Mouse (Mus musculus) heart, adult 2 months (tissue): ENCODE data around the gene Unc5a. TPM values are rescaled to one million over a fixed set of nuclear protein-coding genes. Genes with fewer than 3 reads are reported as not detected.
A peak's percentile ranks its signal among the peaks of the same experiment; 100 is the strongest.

Experiments
- DNase-seq, 2 experiments: peaks; one replicate each; pipeline ENCODE4 v3.0.0; 2021
- H3K27ac ChIP-seq: fragments of 200-600 bp; 2 replicates; pipeline ENCODE4 v1.8.1; 2022
- H3K27me3 ChIP-seq: fragments of 200-500 bp; 2 replicates; pipeline ENCODE4 v1.6.1; 2012; ENCODE audit warnings: mild to moderate bottlenecking, low read length, inconsistent platforms, mixed read lengths; ENCODE audit not compliant: control insufficient read depth, insufficient read depth
- H3K36me3 ChIP-seq: fragments of 200-500 bp; 2 replicates; pipeline ENCODE4 v1.6.1; 2012; ENCODE audit warnings: low read length, inconsistent platforms; ENCODE audit not compliant: control insufficient read depth, insufficient read depth
- H3K4me1 ChIP-seq: fragments of 200-500 bp; 2 replicates; pipeline ENCODE4 v1.6.1; 2011; ENCODE audit warnings: low read length; ENCODE audit not compliant: control insufficient read depth, insufficient read depth
- H3K4me3 ChIP-seq: fragments of 200-600 bp; 2 replicates; pipeline ENCODE4 v1.8.1; 2022
- H3K79me2 ChIP-seq: fragments of 200-500 bp; replicated peaks from 2 replicates; pipeline ENCODE4 v1.6.1; 2012; ENCODE audit warnings: mild to moderate bottlenecking, inconsistent platforms, low read length, moderate library complexity, mixed read lengths; ENCODE audit not compliant: control insufficient read depth, insufficient read depth
- H3K9ac ChIP-seq: fragments of 200-500 bp; 2 replicates; pipeline ENCODE4 v1.6.1; 2012; ENCODE audit warnings: low read depth, mild to moderate bottlenecking, control low read depth, inconsistent platforms, low read length, mixed read lengths
- CTCF ChIP-seq: fragments of 200-600 bp; IDR thresholded peaks from 2 replicates; pipeline ENCODE4 v1.8.1; 2022; ENCODE audit warnings: antibody characterized with exemption, mild to moderate bottlenecking, moderate library complexity
- EP300 ChIP-seq: fragments of 200-500 bp; IDR thresholded peaks from 2 replicates; pipeline ENCODE4 v1.6.1; 2011; ENCODE audit warnings: low read depth, low read length, control low read depth; ENCODE audit not compliant: insufficient read depth
- POLR2A ChIP-seq: fragments of 200-500 bp; IDR thresholded peaks from 2 replicates; pipeline ENCODE4 v1.6.1; 2011; ENCODE audit warnings: mild to moderate bottlenecking, low read depth, low read length, control low read depth; ENCODE audit not compliant: insufficient read depth
- WGBS: fragments of 180-500 bp; shearing (Covaris S2); methylation state at CpG from one replicate; pipeline ENCODE4 v1.1.7; 2018; 5-methylcytosine and 5-hydroxymethylcytosine counted together
- intact Hi-C: fragments of 180-260 bp; cut with DNase I; formaldehyde crosslinking; loops from one replicate; pipeline ENCODE4 v1.15.1; 2025
- polyA plus RNA-seq: library from polyadenylated mRNA; depleted of rRNA; stranded (reverse); fragments of >200 nt; gene quantifications from 2 replicates; pipeline ENCODE4 v1.2.3, GENCODE M21; 2012; rRNA removed
- total RNA-seq, 2 experiments: library from RNA; stranded (reverse); gene quantifications; 2 replicates each; pipeline ENCODE4 v1.2.3; 2021

Gene Unc5a
- total and polyA plus RNA-seq, 3 experiments, result 0.57 to 1.2 (median 0.73) TPM

DNA sequence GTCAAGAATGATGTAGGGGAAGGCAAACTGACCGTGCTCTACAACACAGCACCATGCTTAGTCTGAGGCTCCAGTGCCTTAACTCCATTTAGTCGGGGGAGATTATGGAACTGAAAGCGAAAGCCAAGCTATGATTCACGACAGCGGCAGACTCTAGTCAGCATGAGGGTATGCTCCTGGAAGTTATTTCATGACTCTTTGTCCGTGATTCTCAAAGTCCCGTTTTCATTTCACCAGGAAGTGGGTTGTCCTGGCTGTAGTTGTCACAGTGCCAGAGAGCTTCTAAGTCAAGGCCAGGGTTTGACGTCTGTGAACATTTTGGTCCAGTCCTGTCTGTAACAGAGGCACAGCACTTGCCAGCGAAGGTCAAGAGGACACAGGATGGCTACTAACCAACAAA, 73.5 kb downstream of the Unc5a start:
- no peak overlapping the region for H3K4me3 ChIP-seq
- no peaks in the 10 kb centered on the region for H3K36me3 ChIP-seq
- H3K27me3 ChIP-seq, result no peaks in the 10 kb centered on the region
- no peak overlapping the region for H3K9ac ChIP-seq
- intact Hi-C loops, result no loop called here
- no peaks in the 10 kb centered on the region for H3K79me2 ChIP-seq
- TF ChIP-seq POLR2A, result no peak
- TF ChIP-seq EP300, result no peak
- TF ChIP-seq CTCF, result no peak
- H3K27ac ChIP-seq, result no peak overlapping the region
- H3K4me1 ChIP-seq, result peaks cover 4% of the 10 kb centered on the region
- WGBS, result 32% methylated on average over 9 of the region's 9 CpGs
- DNase-seq, result peak; percentile 28 to 31

DNA sequence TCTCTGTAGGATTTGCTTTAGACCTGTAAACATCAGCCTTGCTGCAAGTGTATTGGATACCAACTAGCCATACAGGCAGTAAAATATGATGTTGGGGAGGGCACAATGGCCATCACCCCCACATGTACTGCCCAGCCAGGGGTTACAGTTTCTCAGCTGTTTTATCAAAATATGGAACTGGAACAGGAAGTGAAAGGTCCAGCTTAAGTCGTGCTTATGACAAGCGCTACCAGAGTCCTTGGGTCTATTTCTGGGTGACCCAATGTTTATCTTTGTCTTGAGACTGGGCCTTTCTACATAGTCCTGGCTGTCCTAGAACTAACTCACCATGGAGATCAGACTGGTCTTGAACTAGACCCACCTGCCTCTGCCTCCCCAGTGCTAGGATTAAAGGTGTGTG, 75.0 kb downstream of the Unc5a start:
- Histone ChIP-seq H3K4me1 (peaks cover 4% of the 10 kb centered on the region), H3K9ac (no peak overlapping the region), H3K27ac (no peak overlapping the region), H3K79me2 (no peaks in the 10 kb centered on the region), H3K36me3 (0 out of 2 replicates have a peak, but pooled peaks cover 3% of the 10 kb centered on the region), H3K27me3 (no peaks in the 10 kb centered on the region), H3K4me3 (no peak overlapping the region)
- intact Hi-C loops, result no loop called here
- DNase-seq, result no peak
- 69% methylated on average over 2 of the region's 2 CpGs for WGBS
- TF ChIP-seq EP300 (no peak), CTCF (no peak), POLR2A (no peak)

DNA sequence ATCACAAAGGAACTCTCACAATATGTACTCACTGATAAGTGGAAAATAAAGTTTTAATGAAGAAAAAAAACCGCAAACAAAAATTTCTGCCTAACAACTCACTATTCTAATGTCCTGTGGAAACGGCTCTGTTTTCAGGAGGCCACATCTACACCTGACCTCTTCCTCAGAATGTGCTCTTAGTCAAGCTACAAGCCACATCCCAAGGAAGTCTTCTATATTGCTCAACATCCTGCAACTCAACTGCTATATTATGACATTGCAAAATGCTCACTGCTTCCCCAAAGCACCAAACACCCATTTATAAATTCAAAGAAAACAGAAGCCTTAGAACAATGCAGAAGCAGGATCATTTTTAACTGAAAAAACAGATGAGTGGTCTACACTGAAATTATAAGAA, 90.8 kb downstream of the Unc5a start:
- H3K79me2 ChIP-seq, result no peaks in the 10 kb centered on the region
- TF ChIP-seq POLR2A, result no peak
- no peak for TF ChIP-seq CTCF
- no peak for TF ChIP-seq EP300
- 90% methylated on average over 2 of the region's 2 CpGs for WGBS
- no peaks in the 10 kb centered on the region for H3K36me3 ChIP-seq
- H3K27me3 ChIP-seq, result no peaks in the 10 kb centered on the region
- H3K4me1 ChIP-seq, result no peaks in the 10 kb centered on the region
- no peak overlapping the region for H3K9ac ChIP-seq
- no peak for DNase-seq
- intact Hi-C loops, result no loop called here
- no peak overlapping the region for H3K4me3 ChIP-seq
- no peak overlapping the region for H3K27ac ChIP-seq

DNA sequence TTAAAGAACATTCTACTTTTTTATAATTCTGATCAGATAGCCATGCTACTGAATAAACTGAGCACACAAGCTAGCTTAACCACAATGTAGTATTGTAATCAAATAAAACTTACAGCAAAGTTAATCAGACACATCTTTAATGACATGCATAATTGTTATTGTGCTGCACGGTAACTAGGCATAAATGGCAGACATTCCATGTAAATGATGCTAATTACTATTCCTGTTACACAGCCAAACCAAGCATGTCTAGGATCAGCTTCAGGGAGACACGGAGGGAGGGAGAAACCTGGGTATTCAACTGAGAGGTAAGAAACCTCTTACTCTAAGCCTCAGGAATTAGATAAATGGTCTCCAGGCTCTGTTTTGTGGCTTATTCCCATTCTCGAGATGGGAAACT, 98.5 kb downstream of the Unc5a start:
- H3K9ac ChIP-seq, result no peak overlapping the region
- TF ChIP-seq POLR2A (no peak), CTCF (no peak), EP300 (no peak)
- 79% methylated on average over 3 of the region's 3 CpGs for WGBS

More for the DNA sequence above, 98.5 kb downstream of the Unc5a start:
- intact Hi-C loops, result no loop called here
- Histone ChIP-seq H3K27me3 (no peaks in the 10 kb centered on the region), H3K27ac (no peak overlapping the region), H3K79me2 (no peaks in the 10 kb centered on the region), H3K36me3 (no peaks in the 10 kb centered on the region; the same call in 1 of the 2 replicates), H3K4me3 (no peak overlapping the region), H3K4me1 (no peaks in the 10 kb centered on the region)
- no peak for DNase-seq

Other genes with a start within 250 kb of the Unc5a start
- not detected for gene Cdhr2, start 247.9 kb upstream of the Unc5a start, total RNA-seq
- 0.04 TPM in 1 of 2 replicates, not detected in the other for gene Cdhr2, start 247.9 kb upstream of the Unc5a start, polyA plus RNA-seq
- not detected for gene Gprin1, start 199.5 kb upstream of the Unc5a start, total RNA-seq
- gene Gprin1, start 199.5 kb upstream of the Unc5a start, polyA plus RNA-seq, result 0.03 TPM in 1 of 2 replicates, not detected in the other
- gene Sncb, start 182.8 kb upstream of the Unc5a start, total RNA-seq, result not detected
- gene Sncb, start 182.8 kb upstream of the Unc5a start, polyA plus RNA-seq, result 0.20 and 0.31 TPM in 2 replicates
- not detected for gene Eif4e1b, start 165.4 kb upstream of the Unc5a start, total RNA-seq
- not detected in 2 replicates for gene Eif4e1b, start 165.4 kb upstream of the Unc5a start, polyA plus RNA-seq
- gene Tspan17, start 160.0 kb upstream of the Unc5a start, total RNA-seq, result 10 to 100 TPM; 10.0 to 12.7 TPM
- 7.2 and 7.6 TPM in 2 replicates for gene Tspan17, start 160.0 kb upstream of the Unc5a start, polyA plus RNA-seq
- gene Hk3, start 72.0 kb downstream of the Unc5a start, total RNA-seq, result under 1 TPM; 0.84 to 0.91 TPM
- gene Hk3, start 72.0 kb downstream of the Unc5a start, polyA plus RNA-seq, result 1.2 and 1.3 TPM in 2 replicates
- gene Uimc1, start 150.9 kb downstream of the Unc5a start, total RNA-seq, result 10 to 100 TPM; 20.3 to 20.5 TPM
- 9.9 and 11.0 TPM in 2 replicates for gene Uimc1, start 150.9 kb downstream of the Unc5a start, polyA plus RNA-seq
- gene Zfp346, start 155.9 kb downstream of the Unc5a start, total RNA-seq, result 10 to 100 TPM; 17.1 to 20.6 TPM
- gene Zfp346, start 155.9 kb downstream of the Unc5a start, polyA plus RNA-seq, result 14.3 and 23.4 TPM in 2 replicates
- not detected for gene Gm17617, start 184.1 kb downstream of the Unc5a start, total RNA-seq
- not detected in 2 replicates for gene Gm17617, start 184.1 kb downstream of the Unc5a start, polyA plus RNA-seq
- under 1 TPM; 0.07 to 0.21 TPM for gene Fgfr4, start 203.2 kb downstream of the Unc5a start, total RNA-seq
- 0.21 and 0.70 TPM in 2 replicates for gene Fgfr4, start 203.2 kb downstream of the Unc5a start, polyA plus RNA-seq